Mouse (Mus musculus): ENCODE results near the gene Snip1. TPM values are rescaled to one million over a fixed set of nuclear protein-coding genes. Genes with fewer than 3 reads are reported as not detected.

Gene Snip1
- polyA plus RNA-seq, 1 experiment = 11.0 TPM

DNA sequence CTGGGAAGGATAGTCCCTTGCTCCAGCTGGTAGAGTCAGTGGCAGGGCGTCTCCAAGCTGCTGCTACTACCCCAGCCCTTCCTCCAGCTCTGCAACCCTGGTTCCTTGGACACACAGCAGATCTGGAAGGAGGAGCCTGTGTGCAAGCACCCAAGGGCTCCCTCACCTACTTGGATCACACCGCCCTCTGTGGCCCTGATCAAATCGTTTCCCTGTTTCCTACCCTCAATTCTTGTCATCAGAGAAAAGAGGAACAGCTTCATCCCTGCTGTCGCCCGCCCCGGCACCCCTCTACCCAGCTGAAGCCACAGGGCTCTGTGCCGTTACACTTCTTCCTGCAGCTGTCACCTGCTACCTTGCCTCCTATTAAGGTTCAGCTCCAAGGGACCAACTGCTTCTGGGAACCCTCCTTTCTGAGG, 51.4 kb downstream of the Snip1 start:
- TF ChIP-seq CTCF (IDR thresholded peaks at IDR 0.05; ENCODE audit: extremely low read depth, insufficient read depth, low read length) (no peak), POLR2A (IDR thresholded peaks at IDR 0.05; ENCODE audit: extremely low read depth, insufficient read depth, low read length) (no peak)
- peaks cover 14% of the 10 kb centered on the region; the same call in 1 of the 2 replicates for H3K4me1 ChIP-seq (ENCODE audit: control insufficient read depth, insufficient read depth, low read length)
- H3K27ac ChIP-seq (ENCODE audit: insufficient read depth, low read length) = no peak overlapping the region
- no peak overlapping the region for H3K4me3 ChIP-seq (ENCODE audit: insufficient read depth, low read length)

DNA sequence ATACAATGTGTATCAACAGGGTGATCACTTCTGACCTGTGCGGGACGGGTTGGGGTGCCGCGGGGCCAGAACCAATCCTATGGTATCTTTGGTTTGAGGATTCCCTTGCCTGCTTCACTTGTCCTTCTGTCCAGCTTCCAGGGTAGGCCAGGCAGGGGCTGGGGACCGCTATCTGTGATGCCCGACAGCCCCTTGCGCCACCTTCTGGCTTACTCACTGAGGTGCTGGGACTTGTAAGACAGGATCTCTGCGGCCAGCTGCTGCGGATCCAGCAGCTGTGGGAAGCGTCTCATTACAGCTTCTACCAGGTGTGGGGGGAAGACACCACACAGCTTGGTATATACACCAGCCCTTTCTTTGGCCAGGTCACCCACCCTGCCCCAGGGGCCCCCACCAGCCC, 52.6 kb downstream of the Snip1 start:
- no peak for TF ChIP-seq POLR2A (IDR thresholded peaks at IDR 0.05; ENCODE audit: extremely low read depth, insufficient read depth, low read length)
- TF ChIP-seq CTCF (IDR thresholded peaks at IDR 0.05; ENCODE audit: extremely low read depth, insufficient read depth, low read length) = no peak
- no peak overlapping the region for H3K4me3 ChIP-seq (ENCODE audit: insufficient read depth, low read length)
- H3K4me1 ChIP-seq (ENCODE audit: control insufficient read depth, insufficient read depth, low read length) = peaks cover 14% of the 10 kb centered on the region; the same call in 1 of the 2 replicates
- no peak overlapping the region for H3K27ac ChIP-seq (ENCODE audit: insufficient read depth, low read length)

DNA sequence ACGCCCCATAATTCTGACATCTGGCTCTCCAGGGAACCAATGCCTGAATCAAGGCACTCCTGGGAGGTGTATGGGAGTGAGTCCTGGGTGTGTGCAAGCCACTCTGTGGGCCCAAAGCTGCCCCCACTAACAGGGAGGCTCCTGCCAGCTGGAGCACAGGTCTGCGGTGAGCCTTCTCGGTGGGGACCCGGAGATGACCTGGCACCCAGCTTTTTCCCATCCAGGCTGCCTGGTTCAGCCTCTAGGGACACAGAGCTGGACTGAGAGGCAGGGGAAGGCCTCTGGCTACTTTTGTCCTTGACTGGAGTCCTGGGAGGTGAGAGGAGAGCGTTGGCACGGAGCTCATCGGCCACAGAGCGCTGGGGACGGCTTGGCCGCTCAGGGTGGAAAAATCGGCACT, 53.2 kb downstream of the Snip1 start:
- H3K27ac ChIP-seq (ENCODE audit: insufficient read depth, low read length) = no peak overlapping the region
- peaks cover 14% of the 10 kb centered on the region; the same call in 1 of the 2 replicates for H3K4me1 ChIP-seq (ENCODE audit: control insufficient read depth, insufficient read depth, low read length)
- no peak for TF ChIP-seq POLR2A (IDR thresholded peaks at IDR 0.05; ENCODE audit: extremely low read depth, insufficient read depth, low read length)
- TF ChIP-seq CTCF (IDR thresholded peaks at IDR 0.05; ENCODE audit: extremely low read depth, insufficient read depth, low read length) = no peak
- H3K4me3 ChIP-seq (ENCODE audit: insufficient read depth, low read length) = no peak overlapping the region

DNA sequence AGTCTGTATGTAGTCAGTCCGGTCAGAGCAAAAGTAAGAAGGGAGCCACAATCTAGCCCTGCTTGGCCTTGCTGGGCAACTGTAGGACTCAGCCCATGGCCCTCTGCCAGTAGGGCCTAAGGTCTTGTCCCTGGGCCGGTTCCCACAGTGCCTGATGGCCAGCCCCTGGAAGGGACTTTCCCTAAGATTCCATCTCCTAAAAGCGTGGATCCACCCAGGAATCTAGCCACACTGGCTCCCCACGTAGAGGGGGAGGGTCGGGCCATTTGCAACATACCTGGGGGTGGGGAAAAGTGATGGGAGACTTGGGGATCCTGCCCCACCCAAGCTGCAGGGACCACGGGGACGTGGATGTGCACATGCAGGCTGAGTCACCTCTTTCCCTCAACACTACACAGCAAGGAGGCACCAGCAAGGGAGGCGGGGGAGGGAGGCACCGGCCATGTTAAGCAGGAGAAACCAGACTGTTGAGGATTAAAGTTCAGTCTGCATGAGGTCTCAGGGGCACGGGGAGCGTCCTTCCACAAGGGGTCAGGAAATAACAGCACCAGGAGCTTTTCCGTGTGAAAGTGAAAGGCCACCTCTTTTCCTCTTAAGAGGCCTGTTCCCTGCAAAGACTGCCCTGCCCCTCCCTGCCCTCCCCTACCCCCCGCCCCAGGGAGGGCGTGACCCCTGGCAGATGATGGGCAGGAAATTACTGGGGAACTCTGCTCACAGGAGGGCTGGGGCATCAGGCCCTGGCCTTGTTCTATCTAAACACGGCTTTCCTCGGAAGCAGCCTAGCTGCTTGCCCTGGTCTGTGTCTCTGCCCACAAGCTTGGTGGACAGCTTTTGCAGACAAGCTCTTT, 56.2 kb downstream of the Snip1 start:
- Histone ChIP-seq H3K27ac (ENCODE audit: insufficient read depth, low read length) (no peak overlapping the region), H3K4me1 (ENCODE audit: control insufficient read depth, insufficient read depth, low read length) (0 out of 2 replicates have a peak, but pooled peaks cover 1% of the 10 kb centered on the region), H3K4me3 (ENCODE audit: insufficient read depth, low read length) (no peak overlapping the region)
- TF ChIP-seq POLR2A (IDR thresholded peaks at IDR 0.05; ENCODE audit: extremely low read depth, insufficient read depth, low read length) = no peak
- TF ChIP-seq CTCF (IDR thresholded peaks at IDR 0.05; ENCODE audit: extremely low read depth, insufficient read depth, low read length) = no peak

DNA sequence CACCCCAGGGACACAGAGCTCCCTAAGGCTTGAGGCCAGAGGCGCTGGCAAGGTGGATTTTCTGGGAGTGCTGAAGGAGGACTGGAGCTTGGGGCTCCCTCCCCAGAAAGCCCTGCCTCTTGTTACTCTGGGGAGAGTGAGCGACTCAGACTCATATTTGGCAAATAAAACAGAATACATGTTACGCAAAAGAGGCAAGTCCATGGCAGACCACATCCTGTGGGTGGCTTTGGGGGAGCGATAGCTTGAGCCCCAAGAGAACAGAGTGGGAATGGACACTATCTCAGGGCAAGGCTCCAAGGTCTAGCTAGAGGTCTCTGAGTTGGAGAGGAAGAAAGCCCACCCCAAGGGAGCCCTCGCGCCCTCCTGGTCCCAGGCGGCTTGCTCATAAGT, 56.8 kb downstream of the Snip1 start:
- Histone ChIP-seq H3K4me1 (ENCODE audit: control insufficient read depth, insufficient read depth, low read length) (0 out of 2 replicates have a peak, but pooled peaks cover 1% of the 10 kb centered on the region), H3K4me3 (ENCODE audit: insufficient read depth, low read length) (no peak overlapping the region), H3K27ac (ENCODE audit: insufficient read depth, low read length) (no peak overlapping the region)
- no peak for TF ChIP-seq CTCF (IDR thresholded peaks at IDR 0.05; ENCODE audit: extremely low read depth, insufficient read depth, low read length)
- TF ChIP-seq POLR2A (IDR thresholded peaks at IDR 0.05; ENCODE audit: extremely low read depth, insufficient read depth, low read length) = no peak

Other genes with a start within 250 kb of the Snip1 start
- 41.5 and 42.0 TPM in 2 replicates for gene Yrdc, start 216.0 kb upstream of the Snip1 start, polyA plus RNA-seq (2012; rRNA removed)
- gene 1110065P20Rik, start 215.5 kb upstream of the Snip1 start, polyA plus RNA-seq (2012; rRNA removed) = 95.8 and 103 TPM in 2 replicates
- gene Maneal, start 204.5 kb upstream of the Snip1 start, polyA plus RNA-seq (2012; rRNA removed) = 52.7 and 53.7 TPM in 2 replicates
- 56.6 and 58.0 TPM in 2 replicates for gene Epha10, start 185.8 kb upstream of the Snip1 start, polyA plus RNA-seq (2012; rRNA removed)
- 17.5 and 19.6 TPM in 2 replicates for gene 9930104L06Rik, start 129.6 kb upstream of the Snip1 start, polyA plus RNA-seq (2012; rRNA removed)
- gene Cdca8, start 127.4 kb upstream of the Snip1 start, polyA plus RNA-seq (2012; rRNA removed) = 1.8 and 2.4 TPM in 2 replicates
- gene Rspo1, start 80.2 kb upstream of the Snip1 start, polyA plus RNA-seq (2012; rRNA removed) = 22.8 and 23.5 TPM in 2 replicates
- gene Gnl2, start 50.1 kb upstream of the Snip1 start, polyA plus RNA-seq (2012; rRNA removed) = 115 and 125 TPM in 2 replicates
- gene Dnali1, start 969 bp upstream of the Snip1 start, polyA plus RNA-seq (2012; rRNA removed) = 0.51 and 1.3 TPM in 2 replicates
- 101 and 104 TPM in 2 replicates for gene Meaf6, start 18.5 kb downstream of the Snip1 start, polyA plus RNA-seq (2012; rRNA removed)
- 1.4 and 1.5 TPM in 2 replicates for gene Zc3h12a, start 61.2 kb downstream of the Snip1 start, polyA plus RNA-seq (2012; rRNA removed)